Mouse (Mus musculus) forebrain, postnatal 0 days (tissue): Measurements from ENCODE around the gene Zbtb42. TPM values are rescaled to one million over a fixed set of nuclear protein-coding genes. Genes with fewer than 3 reads are reported as not detected.

Experiments used
- ATAC-seq: fragments of 200-750 bp; cut with Nextera tagmentation; 2 replicates; pipeline ENCODE4 v1.8.0; 2017; ENCODE audit warnings: mild to moderate bottlenecking, moderate library complexity
- DNase-seq: peaks from one replicate; pipeline ENCODE4 v3.0.0-alpha.2; 2015
- H3K27ac ChIP-seq: fragments of 300-500 bp; sonication (generic); 2 replicates; pipeline ENCODE4 v1.5.1; 2014; ENCODE audit warnings: low read depth, mild to moderate bottlenecking, antibody characterized with exemption, low read length, moderate library complexity, mixed read lengths
- H3K27me3 ChIP-seq: fragments of 300-500 bp; sonication (generic); 2 replicates; pipeline ENCODE4 v1.6.1; 2014; ENCODE audit warnings: mild to moderate bottlenecking, low read length, mixed read lengths; ENCODE audit not compliant: insufficient read depth
- H3K36me3 ChIP-seq: fragments of 300-500 bp; sonication (generic); 2 replicates; pipeline ENCODE4 v1.6.1; 2014; ENCODE audit warnings: mild to moderate bottlenecking, moderate library complexity; ENCODE audit not compliant: insufficient read depth
- H3K4me1 ChIP-seq: fragments of 300-500 bp; sonication (generic); 2 replicates; pipeline ENCODE4 v1.6.1; 2014; ENCODE audit warnings: antibody characterized with exemption; ENCODE audit not compliant: insufficient read depth
- H3K4me2 ChIP-seq: fragments of 300-500 bp; sonication (generic); 2 replicates; pipeline ENCODE4 v1.6.1; 2014; ENCODE audit warnings: low read depth, mild to moderate bottlenecking, moderate library complexity
- H3K4me3 ChIP-seq: fragments of 300-500 bp; sonication (generic); 2 replicates; pipeline ENCODE4 v1.5.1; 2014; ENCODE audit warnings: low read depth, low read length, mixed read lengths
- H3K9ac ChIP-seq: fragments of 300-500 bp; sonication (generic); 2 replicates; pipeline ENCODE4 v1.6.1; 2014; ENCODE audit warnings: mild to moderate bottlenecking
- H3K9me3 ChIP-seq: fragments of 300-500 bp; sonication (generic); 2 replicates; pipeline ENCODE4 v1.6.1; 2016; ENCODE audit warnings: low read length
- CTCF ChIP-seq: sonication (generic); IDR thresholded peaks from 2 replicates; pipeline ENCODE4 v1.5.1; 2016; ENCODE audit warnings: antibody characterized with exemption, control low read depth, low read depth
- WGBS: fragments of 180-500 bp; shearing (Covaris S2); extraction: QIAGEN DNeasy Blood & Tissue Kit; methylation state at CpG from one replicate; pipeline ENCODE4 v1.1.7; 2014; 5-methylcytosine and 5-hydroxymethylcytosine counted together
- polyA plus RNA-seq: library from polyadenylated mRNA; unstranded; fragments of >200 nt; fragmentation: Nextera tagmentation; extraction: Ambion mirVana; gene quantifications from 2 replicates; pipeline ENCODE4 v1.2.1, GENCODE M21; 2015
- total RNA-seq: library from RNA; depleted of rRNA; stranded (reverse); fragments of >200 nt; gene quantifications from 2 replicates; pipeline ENCODE4 v1.2.3, GENCODE M21; 2014

Zbtb42 gene
- total and polyA plus RNA-seq, 2 experiments from 2014 or later, result 1.2 to 3.5 TPM

DNA sequence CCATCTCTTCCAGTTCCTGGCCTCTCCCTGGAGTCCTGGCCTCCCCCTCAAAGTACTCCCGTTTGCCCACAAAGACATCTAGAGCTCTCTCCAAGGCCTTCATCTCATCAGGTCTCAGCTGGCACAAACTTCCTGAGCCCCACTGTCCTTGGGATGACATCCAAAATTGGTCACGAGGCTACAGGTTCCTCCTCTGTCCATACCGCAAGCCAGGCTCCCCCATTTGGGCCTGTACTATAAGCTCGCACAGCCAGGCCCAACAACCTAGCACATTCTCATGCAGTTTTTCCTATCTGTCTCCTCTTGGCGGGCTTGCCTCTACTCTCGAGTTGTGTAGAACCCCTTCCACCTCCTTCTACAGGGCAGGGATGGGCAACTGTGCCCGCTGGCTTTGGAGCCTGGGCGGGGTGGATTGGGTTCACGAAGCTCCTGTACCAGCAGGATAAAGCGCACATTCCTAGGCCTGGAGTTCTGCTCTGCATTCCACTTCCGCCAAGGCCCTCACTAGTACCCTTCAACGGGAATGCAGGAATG lies 42.3 kb downstream of the Zbtb42 start:
- TF ChIP-seq CTCF, result no peak
- ATAC-seq, result no peak
- Histone ChIP-seq H3K27ac (peak overlapping the region; percentile 36; the same call in 1 of the 2 replicates), H3K4me1 (peaks cover 15% of the 10 kb centered on the region), H3K27me3 (no peaks in the 10 kb centered on the region), H3K4me3 (peak overlapping the region; percentile 84), H3K4me2 (peak overlapping the region; percentile 93), H3K9ac (peak overlapping the region; percentile 90), H3K9me3 (no peaks in the 10 kb centered on the region), H3K36me3 (0 out of 2 replicates have a peak, but pooled peaks cover 7% of the 10 kb centered on the region)
- DNase-seq, result no peak
- WGBS, result 42% methylated on average over 12 of the region's 12 CpGs

DNA sequence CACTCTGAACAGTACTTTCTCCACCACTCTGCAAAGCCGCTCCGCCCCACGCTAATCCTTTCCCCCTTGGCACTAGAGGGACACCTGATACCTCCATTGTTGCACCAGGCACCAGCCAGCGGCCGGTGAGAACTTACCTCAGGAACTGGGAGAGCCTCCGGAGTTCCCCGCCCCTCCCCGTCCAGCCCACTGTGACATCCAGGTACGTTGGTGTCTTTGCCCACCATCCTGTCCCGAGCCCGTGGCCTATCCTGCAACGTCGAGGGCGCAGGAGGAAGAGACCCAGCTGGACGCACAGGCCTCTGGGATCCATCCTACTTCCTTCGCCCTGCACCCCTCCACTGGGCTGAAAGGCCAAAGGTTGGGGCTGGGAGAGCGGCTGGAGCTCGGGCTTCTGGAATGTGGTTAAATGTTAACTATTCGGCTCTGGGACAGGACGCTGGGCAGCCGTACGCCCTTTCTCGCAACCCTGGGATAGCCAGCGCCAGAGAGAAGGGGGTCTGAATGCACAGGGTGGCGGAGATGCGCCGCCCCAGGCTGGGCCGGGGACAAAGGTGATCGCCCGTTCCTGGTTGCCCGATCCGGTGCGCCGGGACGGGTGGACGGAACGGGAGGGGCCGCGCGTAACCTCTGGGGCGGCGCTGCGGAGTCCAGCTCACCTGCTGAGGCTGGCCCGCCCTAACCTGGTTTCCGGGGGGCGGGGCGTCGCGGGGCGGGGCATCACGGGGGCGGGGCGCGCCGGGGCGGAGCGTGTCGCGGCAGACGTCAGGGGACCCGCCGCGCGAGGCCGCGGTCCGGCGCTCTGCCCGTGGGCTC lies 43.0 kb downstream of the Zbtb42 start:
- Histone ChIP-seq H3K4me3 (peak overlapping the region; percentile 84), H3K9ac (peak overlapping the region; percentile 90), H3K4me1 (peaks cover 17% of the 10 kb centered on the region), H3K27ac (peak overlapping the region; percentile 67; the same call in 1 of the 2 replicates), H3K27me3 (no peaks in the 10 kb centered on the region), H3K9me3 (no peaks in the 10 kb centered on the region), H3K4me2 (peak overlapping the region; percentile 93), H3K36me3 (peaks cover 9% of the 10 kb centered on the region; the same call in 1 of the 2 replicates)
- DNase-seq, result peak; percentile 53
- peak; percentile 49 for ATAC-seq
- TF ChIP-seq CTCF, result no peak
- 3% methylated on average over 43 of the region's 69 CpGs for WGBS

GRCm38 (mm10) chr12:112722240-112723027 lies 43.8 kb downstream of the Zbtb42 start:
- peak overlapping the region; percentile 84 for H3K4me3 ChIP-seq
- H3K27me3 ChIP-seq, result no peaks in the 10 kb centered on the region
- H3K4me2 ChIP-seq, result peak overlapping the region; percentile 93
- peak; percentile 62 for ATAC-seq
- H3K36me3 ChIP-seq, result peaks cover 17% of the 10 kb centered on the region; the same call in 1 of the 2 replicates
- peak overlapping the region; percentile 90 for H3K9ac ChIP-seq
- peak; percentile 56 for DNase-seq
- H3K27ac ChIP-seq, result peak overlapping the region; percentile 67
- no peak for TF ChIP-seq CTCF
- WGBS, result 4% methylated on average over 59 of the region's 75 CpGs
- peaks cover 17% of the 10 kb centered on the region for H3K4me1 ChIP-seq
- H3K9me3 ChIP-seq, result no peaks in the 10 kb centered on the region

DNA sequence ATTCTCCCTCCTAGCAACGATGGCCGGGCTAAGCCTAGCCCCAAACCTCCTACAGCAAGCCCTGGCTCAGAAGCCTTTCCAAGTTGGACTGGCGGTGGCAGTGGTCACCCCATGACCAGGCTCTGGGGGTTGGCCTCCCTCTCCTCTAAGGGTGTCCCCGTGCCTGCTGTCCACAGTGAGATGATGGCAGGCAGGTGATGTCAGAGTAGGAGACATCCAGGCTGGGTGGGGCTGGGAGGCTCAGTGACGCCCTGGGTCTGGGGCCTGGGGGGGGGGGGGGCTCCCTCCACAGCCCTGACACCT lies 44.4 kb downstream of the Zbtb42 start:
- Histone ChIP-seq H3K9ac (peak overlapping the region; percentile 90), H3K4me1 (peaks cover 17% of the 10 kb centered on the region), H3K4me3 (peak overlapping the region; percentile 84), H3K27ac (no peak overlapping the region), H3K4me2 (peak overlapping the region; percentile 93), H3K36me3 (peaks cover 17% of the 10 kb centered on the region; the same call in 1 of the 2 replicates), H3K27me3 (no peaks in the 10 kb centered on the region), H3K9me3 (no peaks in the 10 kb centered on the region)
- no peak for TF ChIP-seq CTCF
- DNase-seq (no peak), ATAC-seq (peak; percentile 26; the same call in 1 of the 2 replicates)
- 14% methylated on average over 5 of the region's 5 CpGs for WGBS

DNA sequence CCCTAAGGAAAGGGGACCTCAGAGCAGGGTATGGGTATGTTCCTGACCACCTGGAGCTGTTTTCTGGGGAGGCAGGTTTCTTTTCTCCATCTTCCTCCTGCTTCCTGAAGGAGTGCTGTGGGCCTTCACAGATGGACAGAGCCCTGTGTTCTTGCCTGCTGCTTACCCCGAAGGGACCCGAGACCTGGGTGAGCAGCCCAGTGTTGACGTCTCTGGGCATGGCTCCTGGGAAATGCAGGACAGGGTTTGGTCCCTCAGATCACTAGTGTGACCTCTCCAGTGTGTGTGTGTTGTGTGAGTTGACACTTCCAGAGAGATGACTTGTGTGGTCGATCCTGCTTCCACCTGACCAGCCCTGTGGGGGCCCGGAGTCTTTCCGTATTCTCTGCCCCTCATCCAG lies 44.8 kb downstream of the Zbtb42 start:
- H3K27me3 ChIP-seq, result no peaks in the 10 kb centered on the region
- DNase-seq (no peak), ATAC-seq (no peak)
- peak overlapping the region; percentile 93 for H3K4me2 ChIP-seq
- 90% methylated on average over 6 of the region's 6 CpGs for WGBS
- H3K36me3 ChIP-seq, result peaks cover 17% of the 10 kb centered on the region; the same call in 1 of the 2 replicates
- no peaks in the 10 kb centered on the region for H3K9me3 ChIP-seq
- peak overlapping the region; percentile 90; the same call in 1 of the 2 replicates for H3K9ac ChIP-seq
- peaks cover 17% of the 10 kb centered on the region for H3K4me1 ChIP-seq
- no peak overlapping the region for H3K27ac ChIP-seq
- H3K4me3 ChIP-seq, result peak overlapping the region; percentile 84
- TF ChIP-seq CTCF, result no peak

- WGBS, result 80% methylated on average over 11 of the region's 11 CpGs
- Histone ChIP-seq H3K9me3 (no peaks in the 10 kb centered on the region), H3K4me3 (no peak overlapping the region), H3K27me3 (no peaks in the 10 kb centered on the region), H3K4me1 (peaks cover 17% of the 10 kb centered on the region), H3K36me3 (peaks cover 17% of the 10 kb centered on the region; the same call in 1 of the 2 replicates), H3K27ac (no peak overlapping the region), H3K9ac (no peak overlapping the region), H3K4me2 (0 out of 2 replicates have a peak overlapping the region, but pooled peaks have one; percentile 10)
- ATAC-seq, result peak; percentile 56
- peak; percentile 68 for TF ChIP-seq CTCF
- peak; percentile 80 for DNase-seq
Observed at GRCm38 (mm10) chr12:112724077-112724805, 45.6 kb downstream of the Zbtb42 start.
